Mouse (Mus musculus) forebrain, embryonic 16.5 days (tissue): ENCODE data around the gene Nlrp10. TPM values are rescaled to one million over a fixed set of nuclear protein-coding genes. Genes with fewer than 3 reads are reported as not detected.

Source experiments
- ATAC-seq: fragments of 200-750 bp; cut with Nextera tagmentation; 2 replicates; pipeline ENCODE4 v1.8.0; 2017; ENCODE audit warnings: mild to moderate bottlenecking, moderate library complexity
- H3K27ac ChIP-seq: fragments of 300-500 bp; sonication (generic); 2 replicates; pipeline ENCODE4 v1.5.1; 2014; ENCODE audit warnings: low read length, control low read depth
- H3K27me3 ChIP-seq: fragments of 300-500 bp; sonication (generic); replicated peaks from 2 replicates; pipeline ENCODE4 v1.6.1; 2014; ENCODE audit warnings: low read length; ENCODE audit not compliant: control insufficient read depth, insufficient read depth
- H3K36me3 ChIP-seq: fragments of 300-500 bp; sonication (generic); 2 replicates; pipeline ENCODE4 v1.6.1; 2014; ENCODE audit not compliant: control insufficient read depth, insufficient read depth
- H3K4me1 ChIP-seq: fragments of 300-500 bp; sonication (generic); replicated peaks from 2 replicates; pipeline ENCODE4 v1.6.1; 2014; ENCODE audit warnings: low read length; ENCODE audit not compliant: control insufficient read depth, insufficient read depth
- H3K4me2 ChIP-seq: fragments of 300-500 bp; sonication (generic); 2 replicates; pipeline ENCODE4 v1.6.1; 2014; ENCODE audit warnings: mild to moderate bottlenecking, low read length, control low read depth
- H3K4me3 ChIP-seq: fragments of 300-500 bp; sonication (generic); replicated peaks from 2 replicates; pipeline ENCODE4 v1.5.1; 2014; ENCODE audit warnings: mild to moderate bottlenecking, low read length, control low read depth
- H3K9ac ChIP-seq: fragments of 300-500 bp; sonication (generic); replicated peaks from 2 replicates; pipeline ENCODE4 v1.6.1; 2014; ENCODE audit warnings: low read depth, low read length, control low read depth
- H3K9me3 ChIP-seq: fragments of 300-500 bp; sonication (generic); 2 replicates; pipeline ENCODE4 v1.6.1; 2016; ENCODE audit warnings: low read length; ENCODE audit not compliant: control insufficient read depth
- WGBS: fragments of 180-500 bp; shearing (Covaris S2); extraction: QIAGEN DNeasy Blood & Tissue Kit; methylation state at CpG from one replicate; pipeline ENCODE4 v1.1.7; 2014; 5-methylcytosine and 5-hydroxymethylcytosine counted together
- polyA plus RNA-seq: library from polyadenylated mRNA; unstranded; fragments of >200 nt; fragmentation: Nextera tagmentation; extraction: Ambion mirVana; gene quantifications from 2 replicates; pipeline ENCODE4 v1.2.1, GENCODE M21; 2015

Gene Nlrp10
- polyA plus RNA-seq, 1 experiment from 2014 or later = not detected

- Histone ChIP-seq H3K4me1 (peaks cover 12% of the 10 kb centered on the region), H3K9ac (peak within 1 kb of the TSS; percentile 76), H3K4me3 (peak within 1 kb of the TSS; percentile 78), H3K27ac (peak within 1 kb of the TSS; percentile 66), H3K4me2 (peak within 1 kb of the TSS; percentile 86), H3K36me3 (no peaks in the 10 kb centered on the region; the same call in 1 of the 2 replicates), H3K27me3 (peaks cover 27% of the 10 kb centered on the region), H3K9me3 (no peaks in the 10 kb centered on the region)
- ATAC-seq = peak; percentile 85
- 1% methylated on average over 42 of the region's 44 CpGs for WGBS
Observed at GRCm38 (mm10) chr7:108950312-108950761, 20.4 kb upstream of the Nlrp10 start, which contains the start of gene Tub. Gene Tub (plus strand): TSS chr7:108950338.

- H3K4me1 ChIP-seq = peaks cover 12% of the 10 kb centered on the region
- H3K27me3 ChIP-seq = peaks cover 27% of the 10 kb centered on the region
- H3K36me3 ChIP-seq = no peaks in the 10 kb centered on the region; the same call in 1 of the 2 replicates
- H3K9ac ChIP-seq = no peak overlapping the region
- H3K4me2 ChIP-seq = no peak overlapping the region
- H3K27ac ChIP-seq = no peak overlapping the region
- H3K4me3 ChIP-seq = no peak overlapping the region
- H3K9me3 ChIP-seq = no peaks in the 10 kb centered on the region
- 35% methylated on average over 2 of the region's 2 CpGs for WGBS
- ATAC-seq = no peak
Observed at GRCm38 (mm10) chr7:108949301-108949700, 19.3 kb upstream of the Nlrp10 start.

- Histone ChIP-seq H3K4me3 (no peak overlapping the region), H3K9me3 (no peaks in the 10 kb centered on the region), H3K4me1 (peaks cover 12% of the 10 kb centered on the region), H3K27me3 (peaks cover 27% of the 10 kb centered on the region), H3K9ac (no peak overlapping the region), H3K36me3 (no peaks in the 10 kb centered on the region; the same call in 1 of the 2 replicates), H3K4me2 (no peak overlapping the region), H3K27ac (no peak overlapping the region)
- no peak for ATAC-seq
Observed at GRCm38 (mm10) chr7:108948611-108949010, 18.6 kb upstream of the Nlrp10 start.

GRCm38 (mm10) chr7:108944002-108944401 lies 14.0 kb upstream of the Nlrp10 start:
- Histone ChIP-seq H3K9ac (no peak overlapping the region), H3K4me2 (no peak overlapping the region), H3K9me3 (no peaks in the 10 kb centered on the region), H3K27me3 (no peaks in the 10 kb centered on the region), H3K27ac (no peak overlapping the region), H3K4me1 (no peaks in the 10 kb centered on the region), H3K36me3 (peaks cover 31% of the 10 kb centered on the region), H3K4me3 (no peak overlapping the region)
- WGBS = 2% methylated on average over 2 of the region's 2 CpGs
- ATAC-seq = peak; percentile 64

GRCm38 (mm10) chr7:108941466-108941865 lies 11.5 kb upstream of the Nlrp10 start:
- Histone ChIP-seq H3K9me3 (no peaks in the 10 kb centered on the region), H3K9ac (no peak overlapping the region), H3K4me3 (no peak overlapping the region), H3K36me3 (peaks cover 43% of the 10 kb centered on the region), H3K27ac (no peak overlapping the region), H3K4me1 (peaks cover 3% of the 10 kb centered on the region; the same call in 1 of the 2 replicates), H3K27me3 (no peaks in the 10 kb centered on the region), H3K4me2 (no peak overlapping the region)
- no peak for ATAC-seq
- 95% methylated on average over 9 of the region's 9 CpGs for WGBS

GRCm38 (mm10) chr7:108936591-108936990 lies 6.6 kb upstream of the Nlrp10 start:
- Histone ChIP-seq H3K36me3 (peaks cover 32% of the 10 kb centered on the region), H3K4me3 (no peak overlapping the region), H3K9ac (no peak overlapping the region), H3K4me1 (peaks cover 19% of the 10 kb centered on the region), H3K27ac (no peak overlapping the region), H3K9me3 (no peaks in the 10 kb centered on the region), H3K27me3 (no peaks in the 10 kb centered on the region), H3K4me2 (no peak overlapping the region)
- no peak for ATAC-seq
- 96% methylated on average over 4 of the region's 4 CpGs for WGBS

GRCm38 (mm10) chr7:108935411-108935810 lies 5.4 kb upstream of the Nlrp10 start:
- H3K9ac ChIP-seq = 0 out of 2 replicates have a peak overlapping the region, but pooled peaks have one; percentile 10
- H3K4me1 ChIP-seq = peaks cover 19% of the 10 kb centered on the region
- H3K27ac ChIP-seq = no peak overlapping the region
- no peaks in the 10 kb centered on the region for H3K27me3 ChIP-seq
- peak overlapping the region; percentile 99 for H3K4me3 ChIP-seq
- 87% methylated on average over 7 of the region's 7 CpGs for WGBS
- no peaks in the 10 kb centered on the region for H3K9me3 ChIP-seq
- no peak for ATAC-seq
- peaks cover 22% of the 10 kb centered on the region for H3K36me3 ChIP-seq
- H3K4me2 ChIP-seq = peak overlapping the region; percentile 95

GRCm38 (mm10) chr7:108934836-108935235 lies 4.9 kb upstream of the Nlrp10 start:
- Histone ChIP-seq H3K27me3 (no peaks in the 10 kb centered on the region), H3K9ac (peak overlapping the region; percentile 96), H3K4me3 (peak overlapping the region; percentile 99), H3K36me3 (peaks cover 18% of the 10 kb centered on the region), H3K9me3 (no peaks in the 10 kb centered on the region), H3K27ac (peak overlapping the region; percentile 55; the same call in 1 of the 2 replicates), H3K4me2 (peak overlapping the region; percentile 95), H3K4me1 (peaks cover 19% of the 10 kb centered on the region)
- WGBS = 4% methylated on average over 8 of the region's 8 CpGs
- no peak for ATAC-seq

GRCm38 (mm10) chr7:108933794-108934731 lies 4.1 kb upstream of the Nlrp10 start, which contains the start of gene Eif3f:
Gene Eif3f (plus strand): TSS chr7:108934417.
- Histone ChIP-seq H3K4me1 (peaks cover 19% of the 10 kb centered on the region), H3K4me3 (peak within 1 kb of the TSS; percentile 99), H3K27me3 (no peaks in the 10 kb centered on the region), H3K36me3 (peaks cover 13% of the 10 kb centered on the region), H3K27ac (peak within 1 kb of the TSS; percentile 55), H3K4me2 (peak within 1 kb of the TSS; percentile 95), H3K9ac (peak within 1 kb of the TSS; percentile 96), H3K9me3 (no peaks in the 10 kb centered on the region)
- peak; percentile 97 for ATAC-seq
- 2% methylated on average over 49 of the region's 50 CpGs for WGBS
